Mouse (Mus musculus) CH12.LX (cell line): ENCODE measurements around the gene Slc25a18. TPM values are rescaled to one million over a fixed set of nuclear protein-coding genes. Genes with fewer than 3 reads are reported as not detected.

Source experiments
- DNase-seq: peaks from one replicate; pipeline ENCODE4 v3.0.0-alpha.2; 2013; ENCODE audit errors: extremely low read depth
- H3K27ac ChIP-seq: 2 replicates; pipeline ENCODE4 v1.5.1; 2012; ENCODE audit warnings: low read depth, mild to moderate bottlenecking, control low read depth, moderate library complexity; ENCODE audit not compliant: insufficient read depth
- H3K27me3 ChIP-seq: replicated peaks from 2 replicates; pipeline ENCODE3; 2012; ENCODE audit warnings: inconsistent platforms
- H3K36me3 ChIP-seq, 2 experiments: replicated peaks in 1 of 2; 2 replicates each; pipeline versions ENCODE3 to v1.6.1; 2012; ENCODE audit warnings: inconsistent platforms in 1 of 2, low read length in 1 of 2, mild to moderate bottlenecking in 1 of 2, mixed read lengths in 1 of 2, moderate library complexity in 1 of 2; ENCODE audit not compliant: control insufficient read depth in 1 of 2, insufficient read depth in 1 of 2
- H3K4me1 ChIP-seq, 2 experiments: 2 replicates each; pipeline ENCODE4 v1.6.1; 2012; ENCODE audit warnings: inconsistent platforms in 1 of 2, moderate library complexity in 1 of 2; ENCODE audit not compliant: insufficient read depth in 2 of 2, control insufficient read depth in 1 of 2
- H3K4me2 ChIP-seq: 2 replicates; pipeline ENCODE4 v1.6.1; 2012; ENCODE audit warnings: low read depth, mild to moderate bottlenecking, control low read depth; ENCODE audit not compliant: poor library complexity, insufficient read depth, severe bottlenecking
- H3K4me3 ChIP-seq, 3 experiments: fragments of 150-350 bp in 1 of 3; sonication (generic) in 1 of 3; replicated peaks in 1 of 3; 2 replicates each; pipeline versions ENCODE3 to v1.5.1; 2011 to 2012; ENCODE audit warnings: low read depth in 2 of 3, low read length in 2 of 3, mild to moderate bottlenecking in 2 of 3, moderate library complexity in 2 of 3, control low read depth in 1 of 3, improper control_type of control experiment in 1 of 3, inconsistent platforms in 1 of 3, mixed read lengths in 1 of 3; ENCODE audit not compliant: poor library complexity in 1 of 3
- H3K79me2 ChIP-seq: replicated peaks from 2 replicates; pipeline ENCODE4 v1.6.1; 2012; ENCODE audit warnings: mild to moderate bottlenecking, moderate library complexity; ENCODE audit not compliant: control insufficient read depth, poor library complexity, insufficient read depth, severe bottlenecking; ENCODE audit errors: extremely low read depth
- H3K9ac ChIP-seq: 2 replicates; pipeline ENCODE4 v1.6.1; 2012; ENCODE audit warnings: low read depth, mild to moderate bottlenecking, control low read depth, moderate library complexity; ENCODE audit not compliant: insufficient read depth
- H3K9me3 ChIP-seq: replicated peaks from 2 replicates; pipeline ENCODE3; 2012; ENCODE audit warnings: low read length, inconsistent platforms, mixed read lengths
- BHLHE40 ChIP-seq: IDR thresholded peaks from 2 replicates; pipeline ENCODE4 v1.6.1; 2011; ENCODE audit warnings: mild to moderate bottlenecking, low read depth, low read length, improper control_type of control experiment
- CHD2 ChIP-seq: IDR thresholded peaks from 2 replicates; pipeline ENCODE4 v1.6.1; 2011; ENCODE audit warnings: low read length, improper control_type of control experiment
- ELF1 ChIP-seq: IDR thresholded peaks from 2 replicates; pipeline ENCODE4 v1.6.1; 2014; ENCODE audit warnings: low read depth, mild to moderate bottlenecking, inconsistent platforms, low read length, improper control_type of control experiment
- EP300 ChIP-seq: IDR thresholded peaks from 2 replicates; pipeline ENCODE4 v1.6.1; 2011; ENCODE audit warnings: low read length, improper control_type of control experiment
- ETS1 ChIP-seq: conservative IDR thresholded peaks from 2 replicates; pipeline ENCODE4 v1.6.1; 2012; ENCODE audit warnings: low read depth, mild to moderate bottlenecking, inconsistent platforms, low read length, improper control_type of control experiment, moderate library complexity
- GABPA ChIP-seq: IDR thresholded peaks from 2 replicates; pipeline ENCODE4 v1.6.1; 2012; ENCODE audit warnings: low read depth, low read length, improper control_type of control experiment, inconsistent platforms; ENCODE audit not compliant: insufficient replicate concordance
- HCFC1 ChIP-seq: IDR thresholded peaks from 2 replicates; pipeline ENCODE4 v1.6.1; 2012; ENCODE audit warnings: low read depth, mild to moderate bottlenecking, inconsistent platforms, low read length, improper control_type of control experiment
- JUN ChIP-seq: IDR thresholded peaks from 2 replicates; pipeline ENCODE4 v1.6.1; 2011; ENCODE audit warnings: low read depth, mild to moderate bottlenecking, low read length, improper control_type of control experiment, moderate library complexity; ENCODE audit not compliant: insufficient read depth
- JUND ChIP-seq: conservative IDR thresholded peaks from 2 replicates; pipeline ENCODE4 v1.6.1; 2011; ENCODE audit warnings: low read depth, low read length, improper control_type of control experiment
- MAFK ChIP-seq: IDR thresholded peaks from 2 replicates; pipeline ENCODE4 v1.6.1; 2011; ENCODE audit warnings: low read length, improper control_type of control experiment; ENCODE audit not compliant: insufficient replicate concordance
- MAX ChIP-seq: IDR thresholded peaks from 2 replicates; pipeline ENCODE4 v1.6.1; 2011; ENCODE audit warnings: low read length, improper control_type of control experiment
- MAZ ChIP-seq: IDR thresholded peaks from 2 replicates; pipeline ENCODE4 v1.6.1; 2012; ENCODE audit warnings: low read depth, mild to moderate bottlenecking, inconsistent platforms, low read length, improper control_type of control experiment, moderate library complexity
- MEF2A ChIP-seq: IDR thresholded peaks from 2 replicates; pipeline ENCODE4 v1.6.1; 2014; ENCODE audit warnings: low read depth, mild to moderate bottlenecking, inconsistent platforms, low read length, improper control_type of control experiment, borderline replicate concordance
- MYC ChIP-seq: IDR thresholded peaks from 2 replicates; pipeline ENCODE4 v1.6.1; 2011; ENCODE audit warnings: low read depth, mild to moderate bottlenecking, improper control_type of control experiment, low read length
- PAX5 ChIP-seq: IDR thresholded peaks from 2 replicates; pipeline ENCODE4 v1.6.1; 2012; ENCODE audit warnings: low read length, inconsistent platforms, mixed read lengths
- POLR2AphosphoS2 ChIP-seq: IDR thresholded peaks from 2 replicates; pipeline ENCODE4 v1.6.1; 2011; ENCODE audit warnings: low read depth, low read length, improper control_type of control experiment
- RAD21 ChIP-seq: IDR thresholded peaks from 2 replicates; pipeline ENCODE4 v1.6.1; 2011; ENCODE audit warnings: low read depth, mild to moderate bottlenecking, low read length, improper control_type of control experiment, moderate library complexity
- SIN3A ChIP-seq: IDR thresholded peaks from 2 replicates; pipeline ENCODE4 v1.6.1; 2012; ENCODE audit warnings: low read length, improper control_type of control experiment, inconsistent platforms
- TBP ChIP-seq: conservative IDR thresholded peaks from 2 replicates; pipeline ENCODE4 v1.6.1; 2011; ENCODE audit warnings: low read depth, low read length, improper control_type of control experiment
- UBTF ChIP-seq: IDR thresholded peaks from 2 replicates; pipeline ENCODE4 v1.6.1; 2012; ENCODE audit warnings: low read depth, mild to moderate bottlenecking, inconsistent platforms, low read length, improper control_type of control experiment, moderate library complexity
- ZC3H11A ChIP-seq: IDR thresholded peaks from 2 replicates; pipeline ENCODE4 v1.6.1; 2012; ENCODE audit warnings: low read depth, mild to moderate bottlenecking, inconsistent platforms, low read length, improper control_type of control experiment
- ZMIZ1 ChIP-seq: IDR thresholded peaks from 2 replicates; pipeline ENCODE4 v1.6.1; 2012; ENCODE audit warnings: low read depth, mild to moderate bottlenecking, inconsistent platforms, low read length, improper control_type of control experiment
- ZNF384 ChIP-seq: IDR thresholded peaks from 2 replicates; pipeline ENCODE4 v1.6.1; 2012; ENCODE audit warnings: low read depth, low read length, improper control_type of control experiment, inconsistent platforms
- dilution Hi-C: fragments of 300-500 bp; cut with MboI; formaldehyde crosslinking; loops from 2 replicates; pipeline ENCODE4 v1.14.3; 2020; ENCODE audit warnings: low sequenced_read_pairs; ENCODE audit not compliant: extremely low pct_unique_long_range_greater_than_20kb, extremely low pct_ligation_motif_present
- in situ Hi-C: fragments of 300-500 bp; cut with MboI; formaldehyde crosslinking; loops from 3 replicates; pipeline ENCODE4 v1.14.3; 2019; ENCODE audit warnings: low sequenced_read_pairs, low pct_ligation_motif_present, low pct_unique_long_range_greater_than_20kb, mixed read lengths
- polyA plus RNA-seq: library from polyadenylated mRNA; unstranded; fragments of >175 nt; gene quantifications from 2 replicates; pipeline ENCODE4 v1.2.1, GENCODE M21; 2012; ENCODE audit warnings: low read depth; ENCODE audit not compliant: insufficient read length
- total RNA-seq, 2 experiments: library from RNA; depleted of rRNA; stranded (reverse); fragments of 300-350 nt in 1 of 2; fragments of >200 nt in 1 of 2; gene quantifications; 2 replicates each; pipeline ENCODE4 v1.2.3; 2012 to 2014

Slc25a18 gene
- total RNA-seq (2012; rRNA removed) (0.08 and 0.17 TPM in 2 replicates), total RNA-seq (2014; rRNA removed) (0.12 and 0.19 TPM in 2 replicates), polyA plus RNA-seq (0.46 and 0.51 TPM in 2 replicates)

DNA sequence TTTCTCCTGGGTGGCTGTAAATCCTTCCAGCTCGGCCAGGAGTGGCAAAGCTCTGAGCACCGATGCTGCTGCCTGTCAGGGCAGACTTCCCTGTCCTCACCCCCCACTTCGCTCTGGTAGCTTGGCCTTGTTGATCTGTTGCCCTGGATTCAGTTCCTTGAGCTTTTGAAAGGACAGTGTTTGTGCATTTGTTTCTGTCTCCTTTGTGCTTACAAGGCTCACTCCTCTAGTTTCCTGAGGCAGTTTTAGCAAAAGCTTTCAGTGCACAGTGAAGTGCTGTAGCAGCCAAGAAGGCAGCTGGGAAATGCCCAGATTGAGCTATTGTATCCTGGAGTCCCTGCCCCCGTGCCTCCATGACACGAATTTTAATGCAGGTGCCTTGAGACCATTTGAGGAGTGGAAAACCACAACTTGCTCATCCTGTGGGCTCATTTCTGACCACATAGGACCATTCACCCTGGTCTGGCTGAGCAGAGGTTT lies at the start of gene Slc25a18:
Slc25a18 (plus strand) TSS at position 430 of the 480 bp plus-strand sequence.
- TF ChIP-seq BHLHE40 = 0 out of 2 replicates have a peak, but pooled peaks have one; percentile 8
- no peak for TF ChIP-seq UBTF
- no peak for TF ChIP-seq GABPA
- H3K4me3 ChIP-seq = no peak within 1 kb of the TSS
- H3K27ac ChIP-seq = no peak within 1 kb of the TSS
- peaks cover 26 to 55% of the 10 kb centered on the region in 2 experiments for H3K36me3 ChIP-seq
- H3K9ac ChIP-seq = no peak within 1 kb of the TSS
- H3K9me3 ChIP-seq = no peaks in the 10 kb centered on the region
- dilution Hi-C loops (no loop called here), in situ Hi-C loops (no loop called here)
- peaks cover 0 to 5% of the 10 kb centered on the region in 2 experiments; a peak in 1 of 4 replicates for H3K4me1 ChIP-seq
- no peak for DNase-seq
- no peaks in the 10 kb centered on the region for H3K79me2 ChIP-seq
- no peaks in the 10 kb centered on the region for H3K27me3 ChIP-seq
- H3K4me2 ChIP-seq = no peak within 1 kb of the TSS

DNA sequence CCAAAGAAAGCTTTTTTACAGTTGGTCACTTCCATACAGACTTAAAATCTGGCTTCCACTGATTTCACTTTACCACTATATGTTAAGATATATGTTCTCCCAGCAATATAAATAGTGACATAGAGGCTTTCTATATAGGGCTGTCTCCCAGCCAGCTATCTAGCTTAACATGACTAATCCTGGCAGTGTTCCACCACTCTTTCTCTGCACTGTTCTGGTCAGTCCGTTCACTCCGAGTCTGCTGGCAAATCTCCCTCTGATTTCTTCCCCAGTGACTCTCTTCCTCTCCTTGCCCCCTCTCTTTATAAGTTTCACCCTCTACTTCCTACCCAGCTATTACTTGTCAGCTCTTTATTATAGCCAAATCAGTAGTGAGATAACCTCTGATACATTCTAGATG lies 47.4 kb upstream of the Slc25a18 start:
- TF ChIP-seq ZC3H11A = no peak
- no peak for TF ChIP-seq ETS1
- TF ChIP-seq ZNF384 = no peak
- TF ChIP-seq ZMIZ1 = no peak
- TF ChIP-seq RAD21 = no peak
- no peak for TF ChIP-seq MAZ
- TF ChIP-seq POLR2AphosphoS2 = no peak
- TF ChIP-seq ELF1 = no peak
- no peak for TF ChIP-seq MYC
- TF ChIP-seq MAX = no peak
- TF ChIP-seq SIN3A = no peak
- no peak for TF ChIP-seq MAFK
- TF ChIP-seq HCFC1 = no peak
- TF ChIP-seq EP300 = no peak
- no peak for TF ChIP-seq CHD2
- no peak for TF ChIP-seq JUND
- TF ChIP-seq PAX5 = no peak
- TF ChIP-seq MEF2A = no peak
- no peak for TF ChIP-seq TBP
- TF ChIP-seq JUN = no peak
- TF ChIP-seq, all 38 proteins: peak for 0
- in situ Hi-C loops (no loop called here), dilution Hi-C loops (no loop called here)
- Histone ChIP-seq H3K36me3 (peaks cover 5 to 30% of the 10 kb centered on the region in 2 experiments), H3K9ac (no peak overlapping the region), H3K4me3 (no peak overlapping the region), H3K4me1 (no peaks in the 10 kb centered on the region), H3K27ac (no peak overlapping the region), H3K4me2 (no peak overlapping the region), H3K79me2 (peaks cover 8% of the 10 kb centered on the region; the same call in 1 of the 2 replicates), H3K27me3 (no peaks in the 10 kb centered on the region), H3K9me3 (no peaks in the 10 kb centered on the region)
- no peak for DNase-seq
